Mouse (Mus musculus) heart, embryonic 10.5 days (tissue): ENCODE data around the gene Atxn1. TPM values are rescaled to one million over a fixed set of nuclear protein-coding genes. Genes with fewer than 3 reads are reported as not detected.
A peak's percentile ranks its signal among the peaks of the same experiment; 100 is the strongest.

Experiments
- DNase-seq: peaks from one replicate; pipeline ENCODE4 v3.0.0-alpha.2; 2017; ENCODE audit warnings: low spot score
- H3K27ac ChIP-seq: fragments of 300-500 bp; sonication (generic); 2 replicates; pipeline ENCODE4 v1.5.1; 2016; ENCODE audit warnings: mild to moderate bottlenecking
- H3K27me3 ChIP-seq: fragments of 300-500 bp; sonication (generic); 2 replicates; pipeline ENCODE4 v1.6.1; 2016; ENCODE audit warnings: mild to moderate bottlenecking; ENCODE audit not compliant: poor library complexity, insufficient read depth, severe bottlenecking
- H3K36me3 ChIP-seq: fragments of 300-500 bp; sonication (generic); 2 replicates; pipeline ENCODE4 v1.6.1; 2016; ENCODE audit warnings: mild to moderate bottlenecking, moderate library complexity
- H3K4me1 ChIP-seq: fragments of 300-500 bp; sonication (generic); 2 replicates; pipeline ENCODE4 v1.6.1; 2016; ENCODE audit warnings: mild to moderate bottlenecking
- H3K4me3 ChIP-seq: fragments of 300-500 bp; sonication (generic); 2 replicates; pipeline ENCODE4 v1.5.1; 2016; ENCODE audit warnings: mild to moderate bottlenecking, moderate library complexity
- H3K9me3 ChIP-seq: fragments of 300-500 bp; sonication (generic); 2 replicates; pipeline ENCODE4 v1.6.1; 2016; ENCODE audit warnings: mild to moderate bottlenecking, moderate library complexity
- WGBS: fragments of 180-500 bp; shearing (Covaris S2); methylation state at CpG from one replicate; pipeline ENCODE4 v1.1.7; 2016; 5-methylcytosine and 5-hydroxymethylcytosine counted together
- polyA plus RNA-seq: library from polyadenylated mRNA; unstranded; fragments of >200 nt; fragmentation: Nextera tagmentation; extraction: Ambion mirVana; gene quantifications from 2 replicates; pipeline ENCODE4 v1.2.1, GENCODE M21; 2016

Gene Atxn1
- polyA plus RNA-seq, 1 experiment from 2014 or later = 3.9 TPM

GRCm38 (mm10) chr13:45579751-45580150, 385.1 kb downstream of the Atxn1 start:
- WGBS = 82% methylated on average over 3 of the region's 3 CpGs
- no peak overlapping the region for H3K4me3 ChIP-seq
- H3K27me3 ChIP-seq = no peaks in the 10 kb centered on the region
- no peak for DNase-seq
- peaks cover 27% of the 10 kb centered on the region for H3K4me1 ChIP-seq
- H3K9me3 ChIP-seq = no peaks in the 10 kb centered on the region
- H3K36me3 ChIP-seq = 0 out of 2 replicates have a peak, but pooled peaks cover 4% of the 10 kb centered on the region
- H3K27ac ChIP-seq = no peak overlapping the region

- no peaks in the 10 kb centered on the region for H3K9me3 ChIP-seq
- H3K4me1 ChIP-seq = peaks cover 32% of the 10 kb centered on the region
- DNase-seq = no peak
- H3K27ac ChIP-seq = no peak overlapping the region
- H3K4me3 ChIP-seq = no peak overlapping the region
- 31% methylated on average over 2 of the region's 2 CpGs for WGBS
- H3K36me3 ChIP-seq = 0 out of 2 replicates have a peak, but pooled peaks cover 4% of the 10 kb centered on the region
- H3K27me3 ChIP-seq = no peaks in the 10 kb centered on the region
Observed at GRCm38 (mm10) chr13:45577784-45578183, 387.0 kb downstream of the Atxn1 start.

- no peak for DNase-seq
- no peaks in the 10 kb centered on the region for H3K27me3 ChIP-seq
- WGBS = 50% methylated on average over 5 of the region's 5 CpGs
- no peak overlapping the region for H3K27ac ChIP-seq
- H3K4me1 ChIP-seq = peaks cover 32% of the 10 kb centered on the region
- H3K9me3 ChIP-seq = no peaks in the 10 kb centered on the region
- 0 out of 2 replicates have a peak, but pooled peaks cover 4% of the 10 kb centered on the region for H3K36me3 ChIP-seq
- no peak overlapping the region for H3K4me3 ChIP-seq
Observed at GRCm38 (mm10) chr13:45577366-45577765, 387.4 kb downstream of the Atxn1 start.

GRCm38 (mm10) chr13:45576185-45576584, 388.6 kb downstream of the Atxn1 start:
- no peak overlapping the region for H3K4me3 ChIP-seq
- DNase-seq = no peak
- WGBS = 64% methylated on average over 4 of the region's 4 CpGs
- H3K9me3 ChIP-seq = no peaks in the 10 kb centered on the region
- no peaks in the 10 kb centered on the region for H3K36me3 ChIP-seq
- no peaks in the 10 kb centered on the region for H3K27me3 ChIP-seq
- peak overlapping the region; percentile 69; the same call in 1 of the 2 replicates for H3K27ac ChIP-seq
- H3K4me1 ChIP-seq = peaks cover 41% of the 10 kb centered on the region

GRCm38 (mm10) chr13:45572768-45573167, 392.0 kb downstream of the Atxn1 start:
- WGBS = 38% methylated on average over 4 of the region's 4 CpGs
- H3K27ac ChIP-seq = no peak overlapping the region
- DNase-seq = no peak
- H3K27me3 ChIP-seq = no peaks in the 10 kb centered on the region
- H3K36me3 ChIP-seq = peaks cover 6% of the 10 kb centered on the region
- peaks cover 37% of the 10 kb centered on the region for H3K4me1 ChIP-seq
- no peaks in the 10 kb centered on the region for H3K9me3 ChIP-seq
- H3K4me3 ChIP-seq = no peak overlapping the region

- H3K36me3 ChIP-seq = peaks cover 15% of the 10 kb centered on the region
- H3K9me3 ChIP-seq = no peaks in the 10 kb centered on the region
- H3K27me3 ChIP-seq = no peaks in the 10 kb centered on the region
- H3K4me1 ChIP-seq = peaks cover 32% of the 10 kb centered on the region
- peak overlapping the region; percentile 40 for H3K4me3 ChIP-seq
- no peak overlapping the region for H3K27ac ChIP-seq
- peak; percentile 92 for DNase-seq
- 3% methylated on average over 6 of the region's 6 CpGs for WGBS
Observed at GRCm38 (mm10) chr13:45571795-45572262, 393.0 kb downstream of the Atxn1 start.

GRCm38 (mm10) chr13:45569932-45570331, 394.9 kb downstream of the Atxn1 start:
- peaks cover 18% of the 10 kb centered on the region; the same call in 1 of the 2 replicates for H3K4me1 ChIP-seq
- H3K36me3 ChIP-seq = peaks cover 23% of the 10 kb centered on the region
- DNase-seq = no peak
- H3K27ac ChIP-seq = no peak overlapping the region
- H3K27me3 ChIP-seq = no peaks in the 10 kb centered on the region
- no peaks in the 10 kb centered on the region for H3K9me3 ChIP-seq
- H3K4me3 ChIP-seq = no peak overlapping the region
- 75% methylated on average over 7 of the region's 7 CpGs for WGBS

- no peak for DNase-seq
- Histone ChIP-seq H3K36me3 (peaks cover 23% of the 10 kb centered on the region), H3K27ac (no peak overlapping the region), H3K4me3 (no peak overlapping the region), H3K27me3 (no peaks in the 10 kb centered on the region), H3K9me3 (no peaks in the 10 kb centered on the region), H3K4me1 (peaks cover 28% of the 10 kb centered on the region)
- 72% methylated on average over 4 of the region's 4 CpGs for WGBS
Observed at GRCm38 (mm10) chr13:45564946-45565345, 399.9 kb downstream of the Atxn1 start.

- Histone ChIP-seq H3K36me3 (peaks cover 10% of the 10 kb centered on the region), H3K9me3 (no peaks in the 10 kb centered on the region), H3K4me1 (peaks cover 43% of the 10 kb centered on the region), H3K27me3 (no peaks in the 10 kb centered on the region), H3K4me3 (peak overlapping the region; percentile 27), H3K27ac (peak overlapping the region; percentile 83)
- DNase-seq = no peak
- 48% methylated on average over 9 of the region's 9 CpGs for WGBS
Observed at GRCm38 (mm10) chr13:45562011-45562410, 402.8 kb downstream of the Atxn1 start.

- WGBS = 66% methylated on average over 7 of the region's 7 CpGs
- Histone ChIP-seq H3K36me3 (no peaks in the 10 kb centered on the region; the same call in 1 of the 2 replicates), H3K27me3 (no peaks in the 10 kb centered on the region), H3K9me3 (no peaks in the 10 kb centered on the region), H3K4me3 (no peak overlapping the region), H3K27ac (no peak overlapping the region), H3K4me1 (peaks cover 43% of the 10 kb centered on the region)
- DNase-seq = no peak
Observed at GRCm38 (mm10) chr13:45560543-45560942, 404.3 kb downstream of the Atxn1 start.

- Histone ChIP-seq H3K27me3 (no peaks in the 10 kb centered on the region), H3K27ac (peak overlapping the region; percentile 1; the same call in 1 of the 2 replicates), H3K36me3 (no peaks in the 10 kb centered on the region; the same call in 1 of the 2 replicates), H3K9me3 (no peaks in the 10 kb centered on the region), H3K4me3 (no peak overlapping the region), H3K4me1 (peaks cover 46% of the 10 kb centered on the region)
- 69% methylated on average over 3 of the region's 3 CpGs for WGBS
- DNase-seq = no peak
Observed at GRCm38 (mm10) chr13:45559258-45559657, 405.6 kb downstream of the Atxn1 start.

- no peaks in the 10 kb centered on the region for H3K27me3 ChIP-seq
- H3K36me3 ChIP-seq = no peaks in the 10 kb centered on the region; the same call in 1 of the 2 replicates
- no peak for DNase-seq
- H3K27ac ChIP-seq = peak overlapping the region; percentile 49; the same call in 1 of the 2 replicates
- 38% methylated on average over 4 of the region's 4 CpGs for WGBS
- no peaks in the 10 kb centered on the region for H3K9me3 ChIP-seq
- H3K4me3 ChIP-seq = no peak overlapping the region
- peaks cover 55% of the 10 kb centered on the region for H3K4me1 ChIP-seq
Observed at GRCm38 (mm10) chr13:45558367-45558766, 406.4 kb downstream of the Atxn1 start.

GRCm38 (mm10) chr13:45553674-45554073, 411.1 kb downstream of the Atxn1 start:
- peak overlapping the region; percentile 67; the same call in 1 of the 2 replicates for H3K27ac ChIP-seq
- 53% methylated on average over 7 of the region's 7 CpGs for WGBS
- H3K4me3 ChIP-seq = no peak overlapping the region

GRCm38 (mm10) chr13:45547549-45547948, 417.3 kb downstream of the Atxn1 start:
- Histone ChIP-seq H3K36me3 (peaks cover 35% of the 10 kb centered on the region; the same call in 1 of the 2 replicates), H3K4me1 (peaks cover 31% of the 10 kb centered on the region), H3K4me3 (no peak overlapping the region), H3K9me3 (no peaks in the 10 kb centered on the region), H3K27ac (peak overlapping the region; percentile 75; the same call in 1 of the 2 replicates), H3K27me3 (no peaks in the 10 kb centered on the region)
- DNase-seq = no peak
- WGBS = 73% methylated on average over 5 of the region's 5 CpGs

More at GRCm38 (mm10) chr13:45553674-45554073, 411.1 kb downstream of the Atxn1 start:
- DNase-seq = no peak
- Histone ChIP-seq H3K4me1 (peaks cover 24% of the 10 kb centered on the region), H3K9me3 (no peaks in the 10 kb centered on the region), H3K27me3 (no peaks in the 10 kb centered on the region), H3K36me3 (peaks cover 2% of the 10 kb centered on the region; the same call in 1 of the 2 replicates)
